Mouse (Mus musculus): Measurements from ENCODE around the gene Cadm2. TPM values are rescaled to one million over a fixed set of nuclear protein-coding genes. Genes with fewer than 3 reads are reported as not detected.

Gene Cadm2
- total RNA-seq, 2 experiments from 2014 or later = 0.26 to 1.3 TPM

GRCm38 (mm10) chr16:67518311-67518710, 102.4 kb downstream of the Cadm2 start:
- intact Hi-C loops (cut with DNase I) = no loop called here
- no peak for DNase-seq (ENCODE audit: low spot score)

GRCm38 (mm10) chr16:67515549-67515948, 105.2 kb downstream of the Cadm2 start:
- DNase-seq (ENCODE audit: low spot score) = no peak
- intact Hi-C loops (cut with DNase I) = no loop called here

DNA sequence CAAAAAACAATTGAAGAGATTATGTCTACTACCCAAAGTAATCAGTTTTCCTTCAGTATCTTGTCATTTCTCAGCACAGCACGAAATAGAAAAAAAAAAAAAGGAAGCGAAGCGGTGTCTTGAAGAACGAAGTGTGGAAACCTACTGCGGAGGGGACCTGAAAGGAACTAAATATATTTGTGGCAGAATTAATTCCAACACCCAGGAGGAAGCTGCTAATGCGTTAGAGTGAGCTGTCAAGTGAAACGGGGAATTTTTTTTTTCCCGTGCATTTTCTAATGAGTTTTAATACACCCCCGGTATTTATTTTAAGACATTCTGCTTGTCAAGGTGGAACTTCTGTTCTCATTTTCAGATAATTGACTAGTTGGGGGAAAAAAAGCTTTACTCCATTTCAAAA, 111.6 kb downstream of the Cadm2 start:
- intact Hi-C loops (cut with DNase I) = no loop called here
- no peak for DNase-seq (ENCODE audit: low spot score)

- no peak for DNase-seq (ENCODE audit: low spot score)
- intact Hi-C loops (cut with DNase I) = no loop called here
These were observed 138.2 kb downstream of the Cadm2 start for GRCm38 (mm10) chr16:67482542-67482941.

- intact Hi-C loops (cut with DNase I) = no loop called here
- DNase-seq (ENCODE audit: low spot score) = no peak
These were observed 153.7 kb downstream of the Cadm2 start for GRCm38 (mm10) chr16:67467041-67467440.

GRCm38 (mm10) chr16:67436301-67436700, 184.4 kb downstream of the Cadm2 start:
- no peak for DNase-seq (ENCODE audit: low spot score)
- intact Hi-C loops (cut with DNase I) = no loop called here

DNA sequence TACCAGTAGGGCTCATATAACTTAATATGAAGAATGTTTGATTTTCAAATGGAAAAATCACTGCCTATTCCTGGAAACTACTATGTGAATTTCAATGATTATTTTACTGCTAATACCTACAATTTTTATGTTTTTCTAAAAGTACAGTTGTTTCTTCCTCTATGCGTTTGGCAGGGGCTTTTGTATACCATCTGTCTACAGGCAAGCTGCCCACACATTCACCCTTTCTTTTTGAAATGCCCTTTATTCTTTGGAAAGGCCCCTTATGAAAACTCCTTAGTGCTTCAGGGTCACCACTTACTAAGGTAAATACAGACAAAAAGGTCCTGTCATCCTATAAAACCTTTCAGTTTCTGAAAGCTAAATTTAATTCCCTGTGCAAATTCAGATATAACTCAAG, 195.3 kb downstream of the Cadm2 start:
- DNase-seq (ENCODE audit: low spot score) = no peak
- intact Hi-C loops (cut with DNase I) = no loop called here

- DNase-seq (ENCODE audit: low spot score) = no peak
- intact Hi-C loops (cut with DNase I) = no loop called here
These were observed 209.8 kb downstream of the Cadm2 start for GRCm38 (mm10) chr16:67410926-67411325.

- no peak for DNase-seq (ENCODE audit: low spot score)
- intact Hi-C loops (cut with DNase I) = no loop called here
These were observed 210.2 kb downstream of the Cadm2 start for GRCm38 (mm10) chr16:67410482-67410881.

GRCm38 (mm10) chr16:67367745-67368144, 253.0 kb downstream of the Cadm2 start:
- intact Hi-C loops (cut with DNase I) = no loop called here
- no peak for DNase-seq (ENCODE audit: low spot score)

- no peak for DNase-seq (ENCODE audit: low spot score)
- intact Hi-C loops (cut with DNase I) = no loop called here
These were observed 272.7 kb downstream of the Cadm2 start for GRCm38 (mm10) chr16:67348011-67348410.

- no peak for DNase-seq (ENCODE audit: low spot score)
These were observed 273.1 kb downstream of the Cadm2 start for GRCm38 (mm10) chr16:67347561-67347960.

GRCm38 (mm10) chr16:67346621-67347290, 274.0 kb downstream of the Cadm2 start:
- no peak for DNase-seq (ENCODE audit: low spot score)
- intact Hi-C loops (cut with DNase I) = no loop called here

More at GRCm38 (mm10) chr16:67347561-67347960, 273.1 kb downstream of the Cadm2 start:
- intact Hi-C loops (cut with DNase I) = no loop called here

DNA sequence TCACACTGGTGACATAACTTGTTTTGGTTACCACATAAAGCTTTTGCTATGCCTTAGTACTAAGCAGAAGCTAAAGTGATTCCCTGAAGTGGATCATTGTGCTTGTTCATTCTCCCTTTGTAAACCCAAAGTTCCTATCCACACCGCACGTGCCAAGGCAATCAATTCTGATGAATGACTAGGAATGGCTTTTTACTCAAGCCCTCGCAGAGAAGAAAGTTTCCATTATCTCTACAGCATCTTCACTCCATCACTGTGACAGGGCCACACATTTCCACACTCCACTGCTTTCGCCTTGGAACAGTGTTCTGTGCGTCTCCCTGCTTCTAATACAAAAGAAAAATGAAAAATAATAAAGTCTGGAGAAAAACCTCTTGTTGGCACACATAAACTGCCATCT, 276.5 kb downstream of the Cadm2 start:
- DNase-seq (ENCODE audit: low spot score) = no peak
- intact Hi-C loops (cut with DNase I) = no loop called here

DNA sequence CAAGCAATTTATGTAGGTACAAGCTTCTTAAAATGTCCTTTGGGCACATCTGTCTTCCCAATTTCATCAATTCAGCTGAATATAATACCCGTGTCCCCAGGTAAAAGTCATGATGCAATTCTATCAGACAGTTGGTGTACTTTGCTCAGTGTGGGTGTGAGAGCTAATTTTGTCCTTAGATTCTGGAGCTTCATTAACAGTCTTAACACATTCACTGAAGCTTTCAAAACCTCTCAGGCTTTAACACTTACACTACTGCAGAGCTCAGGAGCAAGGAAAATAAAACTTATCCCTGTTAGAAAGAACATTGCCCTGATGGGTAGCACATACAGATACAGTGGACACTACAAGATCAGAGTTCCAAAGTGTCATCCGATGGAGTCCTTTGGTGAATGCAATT, 309.7 kb downstream of the Cadm2 start:
- intact Hi-C loops (cut with DNase I) = no loop called here
- no peak for DNase-seq (ENCODE audit: low spot score)

- no peak for DNase-seq (ENCODE audit: low spot score)
- intact Hi-C loops (cut with DNase I) = no loop called here
These were observed 336.0 kb downstream of the Cadm2 start for GRCm38 (mm10) chr16:67284664-67285063.

DNA sequence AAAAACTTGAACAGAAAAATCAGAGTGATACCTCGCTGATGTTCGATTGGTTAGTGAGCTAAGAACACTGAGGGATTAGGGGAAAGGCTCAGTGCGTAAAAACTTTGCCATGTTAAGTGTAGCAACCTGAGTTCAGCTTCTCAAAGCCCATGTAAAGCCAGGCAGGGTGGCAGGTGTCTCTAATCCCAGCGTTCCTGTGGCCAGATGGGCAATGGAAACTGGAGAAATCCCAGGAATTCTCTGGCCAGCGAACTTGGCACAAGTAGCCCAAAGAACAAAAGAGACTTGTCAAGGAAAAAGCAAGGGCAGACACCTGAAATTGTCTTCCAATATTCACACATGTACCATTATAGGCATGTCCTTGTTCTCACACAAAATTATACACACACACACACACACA, 377.1 kb downstream of the Cadm2 start:
- intact Hi-C loops (cut with DNase I) = no loop called here

GRCm38 (mm10) chr16:67234862-67235261, 385.8 kb downstream of the Cadm2 start:
- intact Hi-C loops (cut with DNase I) = no loop called here
- DNase-seq (ENCODE audit: low spot score) = no peak

More for the DNA sequence above, 377.1 kb downstream of the Cadm2 start:
- DNase-seq (ENCODE audit: low spot score) = no peak

DNA sequence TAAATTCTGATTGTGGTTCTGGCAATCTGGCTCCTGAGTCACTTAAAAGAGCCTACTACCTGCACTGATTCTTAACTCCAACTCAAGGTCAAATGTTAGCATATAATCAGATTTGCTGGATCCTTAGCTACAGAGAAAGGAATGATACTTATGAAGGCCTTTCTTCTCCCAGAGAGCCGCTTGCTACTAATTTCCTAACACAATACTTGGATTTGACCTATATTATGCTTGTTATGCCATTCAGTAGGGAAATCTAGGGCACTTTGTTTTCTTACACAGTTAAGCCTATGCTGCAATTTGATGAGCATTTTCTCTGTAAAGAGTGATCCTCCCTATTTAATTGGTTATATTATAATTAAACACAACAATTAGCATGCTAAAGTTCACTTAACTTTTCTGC, 394.0 kb downstream of the Cadm2 start:
- DNase-seq (ENCODE audit: low spot score) = no peak
- intact Hi-C loops (cut with DNase I) = no loop called here

GRCm38 (mm10) chr16:67203329-67203728, 417.4 kb downstream of the Cadm2 start:
- intact Hi-C loops (cut with DNase I) = no loop called here
- DNase-seq (ENCODE audit: low spot score) = no peak

DNA sequence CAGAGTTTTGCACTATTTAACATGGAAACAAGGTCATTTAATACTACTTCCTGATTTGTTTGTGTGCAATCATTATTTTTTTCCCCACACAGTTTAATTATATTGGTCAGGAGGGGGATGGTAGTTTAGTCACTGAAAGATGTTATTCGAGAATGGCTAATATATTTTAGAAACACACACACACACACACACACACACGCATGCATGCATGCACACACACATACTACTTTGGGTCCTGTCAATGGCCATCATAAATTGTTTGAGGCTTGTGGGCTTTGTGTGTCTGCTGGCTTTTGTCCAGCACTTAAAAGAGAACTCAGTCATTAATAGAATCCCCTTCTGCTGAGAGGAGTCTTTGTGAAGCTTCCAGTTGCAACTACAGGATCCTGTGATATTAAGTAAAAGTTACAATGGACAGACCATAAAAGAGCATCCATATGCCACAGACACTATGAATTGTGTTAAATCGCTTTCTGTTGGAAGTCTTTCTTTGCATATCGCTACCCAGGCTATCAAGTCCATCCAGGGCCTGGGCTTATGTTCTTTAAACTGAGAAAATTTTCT, 427.8 kb downstream of the Cadm2 start:
- intact Hi-C loops (cut with DNase I) = no loop called here
- DNase-seq (ENCODE audit: low spot score) = no peak

GRCm38 (mm10) chr16:67192395-67192794, 428.3 kb downstream of the Cadm2 start:
- no peak for DNase-seq (ENCODE audit: low spot score)
- intact Hi-C loops (cut with DNase I) = no loop called here

Data from heart, postnatal 25 days (tissue).